Mouse (Mus musculus) olfactory bulb, adult 2 months (tissue): ENCODE measurements around the gene Sparcl1.

Experiments
- CTCF ChIP-seq: fragments of 200-500 bp; IDR thresholded peaks from 2 replicates; pipeline ENCODE4 v1.5.1; 2012; ENCODE audit warnings: low read depth, mild to moderate bottlenecking, low read length, moderate library complexity; ENCODE audit not compliant: insufficient read depth
- POLR2A ChIP-seq: fragments of 200-500 bp; IDR thresholded peaks from 2 replicates; pipeline ENCODE4 v1.6.1; 2012; ENCODE audit warnings: mild to moderate bottlenecking, low read depth, low read length, moderate library complexity; ENCODE audit not compliant: insufficient read depth

DNA sequence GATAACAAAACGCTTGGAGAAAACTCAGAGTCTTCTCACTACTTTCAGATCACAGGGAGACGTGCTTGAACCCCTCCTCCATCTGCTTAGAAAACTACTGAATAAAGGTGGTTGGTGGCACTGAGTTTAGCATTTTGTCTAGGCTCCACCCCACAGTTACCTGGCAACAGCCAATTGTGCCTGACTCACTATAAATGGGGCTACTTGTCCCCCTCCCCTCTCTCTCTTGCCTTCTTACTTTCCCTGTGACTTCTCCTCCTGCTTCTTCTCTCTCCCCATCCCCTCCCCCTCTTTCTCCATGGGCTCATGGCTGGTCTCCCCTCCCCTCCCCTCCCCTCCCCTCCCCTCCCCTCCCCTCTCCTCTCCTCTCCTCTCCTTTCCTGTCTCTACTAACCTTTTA, 9.4 kb downstream of the Sparcl1 start:
- TF ChIP-seq CTCF (no peak), POLR2A (no peak)
